Mouse (Mus musculus): ENCODE measurements at regions not wholly inside any gene's neighbourhood (a gene's known extent, or its start where the extent isn't known, plus 50 kb on each side); places are given as distances from the start of the nearest gene placed in this dataset.

GRCm38 (mm10) chr4:23567827-23568226 is 928.4 kb upstream of the Mms22l start:
- no peak overlapping the region for H3K9ac ChIP-seq
- no peaks in the 10 kb centered on the region for H3K36me3 ChIP-seq
- 36% methylated on average over 1 of the region's 1 CpGs for WGBS (ENCODE audit: insufficient replicate concordance)
- no peak overlapping the region for H3K4me2 ChIP-seq
- DNase-seq (no peak), ATAC-seq (ENCODE audit: low read depth) (no peak)
- no peaks in the 10 kb centered on the region for H3K4me1 ChIP-seq (replicated peaks)
- H3K9me3 ChIP-seq (replicated peaks), result no peaks in the 10 kb centered on the region
- no peaks in the 10 kb centered on the region for H3K27me3 ChIP-seq
- H3K4me3 ChIP-seq (replicated peaks), result no peak overlapping the region
- no peak overlapping the region for H3K27ac ChIP-seq

GRCm38 (mm10) chr4:23573013-23573412 is 923.2 kb upstream of the Mms22l start:
- no peaks in the 10 kb centered on the region for H3K27me3 ChIP-seq
- H3K27ac ChIP-seq, result no peak overlapping the region
- DNase-seq (no peak), ATAC-seq (ENCODE audit: low read depth) (no peak)
- H3K36me3 ChIP-seq, result no peaks in the 10 kb centered on the region
- H3K4me3 ChIP-seq (replicated peaks), result no peak overlapping the region
- H3K4me2 ChIP-seq, result no peak overlapping the region
- H3K4me1 ChIP-seq (replicated peaks), result no peaks in the 10 kb centered on the region
- H3K9me3 ChIP-seq (replicated peaks), result no peaks in the 10 kb centered on the region
- no peak overlapping the region for H3K9ac ChIP-seq

DNA sequence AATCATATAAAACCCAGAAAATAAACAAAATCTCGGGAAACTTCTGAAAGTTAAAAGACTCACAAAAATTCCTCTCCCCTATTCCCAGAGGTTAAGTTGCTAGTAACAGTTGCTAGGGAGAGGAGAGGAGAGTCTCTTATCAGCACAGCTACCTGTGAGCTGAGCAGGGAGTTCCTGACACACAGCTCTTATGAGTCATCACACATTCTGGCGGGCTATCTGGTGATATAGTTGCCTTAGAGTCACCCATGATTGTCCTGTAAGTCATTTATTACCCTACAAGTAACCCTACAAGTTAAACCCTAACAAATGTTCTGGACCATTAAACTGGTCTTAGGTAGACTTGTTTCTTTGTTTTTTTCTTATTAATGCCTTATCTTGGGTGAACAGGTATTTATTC is 908.8 kb upstream of the Mms22l start:
- Histone ChIP-seq H3K9ac (no peak overlapping the region), H3K9me3 (replicated peaks) (no peaks in the 10 kb centered on the region), H3K27ac (no peak overlapping the region), H3K4me3 (replicated peaks) (no peak overlapping the region), H3K36me3 (no peaks in the 10 kb centered on the region), H3K4me2 (no peak overlapping the region), H3K4me1 (replicated peaks) (no peaks in the 10 kb centered on the region), H3K27me3 (no peaks in the 10 kb centered on the region)
- 14% methylated on average over 2 of the region's 2 CpGs for WGBS (ENCODE audit: insufficient replicate concordance)
- ATAC-seq (ENCODE audit: low read depth) (no peak), DNase-seq (no peak)

- Histone ChIP-seq H3K36me3 (no peaks in the 10 kb centered on the region), H3K27me3 (no peaks in the 10 kb centered on the region), H3K9ac (no peak overlapping the region), H3K9me3 (replicated peaks) (no peaks in the 10 kb centered on the region), H3K4me3 (replicated peaks) (no peak overlapping the region), H3K4me1 (replicated peaks) (no peaks in the 10 kb centered on the region), H3K4me2 (no peak overlapping the region), H3K27ac (no peak overlapping the region)
- no peak for ATAC-seq (ENCODE audit: low read depth)
- WGBS (ENCODE audit: insufficient replicate concordance), result 54% methylated on average over 3 of the region's 3 CpGs
- DNase-seq, result no peak
Observed at GRCm38 (mm10) chr4:23590883-23591282, 905.4 kb upstream of the Mms22l start.

- H3K9me3 ChIP-seq (replicated peaks), result no peaks in the 10 kb centered on the region
- H3K4me1 ChIP-seq (replicated peaks), result no peaks in the 10 kb centered on the region
- no peak overlapping the region for H3K4me2 ChIP-seq
- H3K4me3 ChIP-seq (replicated peaks), result no peak overlapping the region
- H3K9ac ChIP-seq, result no peak overlapping the region
- WGBS (ENCODE audit: insufficient replicate concordance), result 80% methylated on average over 2 of the region's 2 CpGs
- no peaks in the 10 kb centered on the region for H3K36me3 ChIP-seq
- ATAC-seq (ENCODE audit: low read depth), result no peak
- H3K27me3 ChIP-seq, result no peaks in the 10 kb centered on the region
- no peak for DNase-seq
- no peak overlapping the region for H3K27ac ChIP-seq
Observed at GRCm38 (mm10) chr4:23591593-23591992, 904.7 kb upstream of the Mms22l start.

- 51% methylated on average over 2 of the region's 2 CpGs for WGBS (ENCODE audit: insufficient replicate concordance)
- DNase-seq, result no peak
- ATAC-seq (ENCODE audit: low read depth), result no peak
- Histone ChIP-seq H3K27ac (no peak overlapping the region), H3K36me3 (no peaks in the 10 kb centered on the region), H3K4me1 (replicated peaks) (no peaks in the 10 kb centered on the region), H3K9me3 (replicated peaks) (no peaks in the 10 kb centered on the region), H3K27me3 (no peaks in the 10 kb centered on the region), H3K4me3 (replicated peaks) (no peak overlapping the region), H3K4me2 (no peak overlapping the region), H3K9ac (no peak overlapping the region)
Observed at GRCm38 (mm10) chr4:23600070-23600469, 896.2 kb upstream of the Mms22l start.

DNA sequence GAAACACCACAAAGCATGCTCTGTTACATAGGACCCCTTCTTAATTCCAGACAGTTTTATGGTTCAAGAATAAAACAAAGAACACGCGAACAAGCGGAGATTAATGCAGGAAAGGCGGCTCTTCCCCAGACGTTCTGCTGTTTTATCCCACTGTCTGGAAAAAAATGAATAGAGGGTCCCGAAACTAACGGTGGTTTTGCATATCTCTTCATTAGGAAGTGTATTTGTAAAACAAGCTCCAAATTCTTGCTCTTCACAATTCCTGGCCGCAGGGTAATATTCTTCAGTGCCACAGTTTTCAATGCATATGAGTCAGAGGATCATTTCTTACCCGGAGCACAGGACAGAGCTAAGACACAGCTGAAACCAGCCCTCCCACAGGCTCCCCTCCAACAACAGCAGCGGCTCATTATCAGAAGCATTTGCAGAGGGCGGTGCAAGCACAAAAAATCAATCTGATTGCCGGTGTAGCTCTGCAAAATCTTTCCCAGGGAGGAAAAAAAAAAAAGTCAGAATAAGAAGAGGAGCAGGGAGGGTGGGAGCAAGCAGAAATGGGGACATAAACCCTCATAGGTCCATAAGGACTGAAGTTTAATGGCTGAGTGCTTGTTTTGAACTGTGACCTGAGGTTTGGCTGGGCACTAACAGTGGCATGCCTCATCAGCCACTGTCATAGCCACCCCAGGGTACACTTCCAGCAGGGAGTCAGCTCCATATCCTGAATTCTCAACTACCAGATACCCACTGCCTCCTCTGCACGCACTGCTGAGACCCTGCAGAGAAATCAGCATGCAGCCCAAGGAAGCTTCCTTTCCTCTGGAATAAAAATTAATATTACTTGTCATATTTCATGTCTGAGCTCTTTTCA is 894.6 kb upstream of the Mms22l start:
- no peak overlapping the region for H3K4me2 ChIP-seq
- H3K4me3 ChIP-seq (replicated peaks), result no peak overlapping the region
- H3K9ac ChIP-seq, result no peak overlapping the region
- no peaks in the 10 kb centered on the region for H3K9me3 ChIP-seq (replicated peaks)
- WGBS (ENCODE audit: insufficient replicate concordance), result 38% methylated on average over 13 of the region's 13 CpGs
- H3K4me1 ChIP-seq (replicated peaks), result no peaks in the 10 kb centered on the region
- H3K36me3 ChIP-seq, result no peaks in the 10 kb centered on the region
- DNase-seq (no peak), ATAC-seq (ENCODE audit: low read depth) (no peak)
- no peak overlapping the region for H3K27ac ChIP-seq
- no peaks in the 10 kb centered on the region for H3K27me3 ChIP-seq

DNA sequence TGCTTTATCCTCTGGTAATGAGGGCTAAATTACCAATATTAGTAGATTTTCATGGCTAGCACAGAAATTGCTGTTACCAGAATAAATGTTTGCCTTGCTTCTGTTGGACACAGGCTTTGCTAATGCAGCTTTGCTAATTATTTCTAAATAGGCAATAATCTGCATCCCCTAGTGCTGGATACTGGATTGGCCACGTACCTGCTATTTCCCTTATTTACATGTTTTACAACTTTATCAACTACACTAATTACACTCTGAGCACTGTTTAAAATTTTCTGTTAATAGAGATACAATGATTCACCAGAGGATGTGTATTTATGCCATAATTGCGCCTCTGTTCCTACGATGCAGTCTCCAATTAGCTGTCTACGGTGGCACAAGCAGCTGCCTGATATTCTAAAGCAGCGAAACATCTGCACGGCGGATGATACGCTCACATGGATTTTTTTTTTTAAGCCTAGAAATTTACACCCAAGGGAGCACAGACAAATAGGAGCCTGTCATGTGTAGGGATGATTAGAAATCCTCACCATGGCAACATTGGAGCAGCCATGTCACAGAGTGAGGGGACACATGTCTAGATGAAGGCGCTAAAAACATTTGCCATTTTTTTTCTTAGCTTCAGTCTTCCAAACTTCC is 893.8 kb upstream of the Mms22l start:
- no peak overlapping the region for H3K4me3 ChIP-seq (replicated peaks)
- no peak overlapping the region for H3K27ac ChIP-seq
- no peaks in the 10 kb centered on the region for H3K36me3 ChIP-seq
- H3K4me1 ChIP-seq (replicated peaks), result no peaks in the 10 kb centered on the region
- ATAC-seq (ENCODE audit: low read depth) (no peak), DNase-seq (no peak)
- H3K9ac ChIP-seq, result no peak overlapping the region
- no peak overlapping the region for H3K4me2 ChIP-seq
- WGBS (ENCODE audit: insufficient replicate concordance), result 79% methylated on average over 9 of the region's 9 CpGs
- H3K9me3 ChIP-seq (replicated peaks), result no peaks in the 10 kb centered on the region
- H3K27me3 ChIP-seq, result no peaks in the 10 kb centered on the region

GRCm38 (mm10) chr4:23607348-23607747 is 888.9 kb upstream of the Mms22l start:
- Histone ChIP-seq H3K4me3 (replicated peaks) (no peak overlapping the region), H3K9ac (no peak overlapping the region), H3K9me3 (replicated peaks) (no peaks in the 10 kb centered on the region), H3K27me3 (no peaks in the 10 kb centered on the region), H3K27ac (no peak overlapping the region), H3K4me1 (replicated peaks) (no peaks in the 10 kb centered on the region), H3K36me3 (no peaks in the 10 kb centered on the region), H3K4me2 (no peak overlapping the region)
- DNase-seq, result no peak
- no peak for ATAC-seq (ENCODE audit: low read depth)
- WGBS (ENCODE audit: insufficient replicate concordance), result 55% methylated on average over 3 of the region's 3 CpGs

DNA sequence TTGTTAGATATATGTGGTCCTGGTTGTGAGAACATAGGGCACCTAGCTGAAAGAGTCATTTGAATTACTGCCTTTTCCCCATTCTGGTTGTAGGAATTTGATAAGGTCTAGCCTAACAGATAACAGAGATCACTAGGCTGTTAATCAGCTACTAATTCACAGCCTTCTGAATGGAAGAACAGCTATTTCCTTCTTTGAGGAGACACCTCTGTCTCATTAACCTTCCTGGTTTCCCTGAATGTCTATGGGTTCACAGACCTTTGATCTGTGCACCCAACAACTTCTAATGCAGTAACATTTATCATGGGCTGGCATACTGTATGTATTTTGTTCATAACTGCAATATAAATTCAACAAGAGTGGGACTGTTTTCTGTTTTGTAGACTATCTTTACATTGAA is 875.0 kb upstream of the Mms22l start:
- no peak overlapping the region for H3K4me2 ChIP-seq
- no peaks in the 10 kb centered on the region for H3K27me3 ChIP-seq
- no peak for DNase-seq
- no peaks in the 10 kb centered on the region for H3K36me3 ChIP-seq
- H3K4me1 ChIP-seq (replicated peaks), result no peaks in the 10 kb centered on the region
- no peak overlapping the region for H3K4me3 ChIP-seq (replicated peaks)
- ATAC-seq (ENCODE audit: low read depth), result no peak
- no peak overlapping the region for H3K27ac ChIP-seq
- H3K9me3 ChIP-seq (replicated peaks), result 0 out of 2 replicates have a peak, but pooled peaks cover 3% of the 10 kb centered on the region
- no peak overlapping the region for H3K9ac ChIP-seq

- H3K36me3 ChIP-seq, result no peaks in the 10 kb centered on the region
- H3K4me3 ChIP-seq (replicated peaks), result no peak overlapping the region
- no peaks in the 10 kb centered on the region for H3K27me3 ChIP-seq
- no peaks in the 10 kb centered on the region for H3K4me1 ChIP-seq (replicated peaks)
- no peak for DNase-seq
- no peak for ATAC-seq (ENCODE audit: low read depth)
- 0 out of 2 replicates have a peak, but pooled peaks cover 3% of the 10 kb centered on the region for H3K9me3 ChIP-seq (replicated peaks)
- no peak overlapping the region for H3K27ac ChIP-seq
- H3K9ac ChIP-seq, result no peak overlapping the region
- no peak overlapping the region for H3K4me2 ChIP-seq
Observed at GRCm38 (mm10) chr4:23622231-23622630, 874.0 kb upstream of the Mms22l start.

Measured in liver, embryonic 13.5 days (tissue).